Mouse (Mus musculus): ENCODE results near the gene Klhl18. TPM values are rescaled to one million over a fixed set of nuclear protein-coding genes. Genes with fewer than 3 reads are reported as not detected.
"Not testable (repeated sequence)": the region's sequence is repeated elsewhere in the genome, so short reads cannot be mapped to it uniquely, and the experiment has no call there.

The Klhl18 gene
- total RNA-seq, 2 experiments from 2014 or later, result 13.3 to 13.4 TPM

DNA sequence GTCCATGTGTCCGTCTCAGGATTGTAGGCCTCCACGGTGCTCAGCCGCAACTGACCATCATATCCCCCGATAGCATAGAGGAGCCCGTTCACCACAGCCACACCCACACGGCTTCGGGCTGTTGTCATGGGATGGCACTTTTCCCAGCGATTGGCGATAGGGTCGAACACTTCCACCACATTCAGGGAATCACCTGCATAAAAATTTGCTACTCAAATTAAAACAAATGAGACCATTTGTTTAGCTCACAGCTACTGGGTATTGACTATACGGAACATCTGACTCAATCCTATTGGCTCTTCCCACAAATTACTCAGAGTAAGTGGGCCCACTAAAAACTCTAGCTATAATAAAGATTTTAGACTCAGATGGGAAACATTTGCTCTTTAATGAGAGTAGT, 40.5 kb downstream of the Klhl18 start:
- intact Hi-C loops (cut with DNase I), result no loop called here
- no peak for DNase-seq

DNA sequence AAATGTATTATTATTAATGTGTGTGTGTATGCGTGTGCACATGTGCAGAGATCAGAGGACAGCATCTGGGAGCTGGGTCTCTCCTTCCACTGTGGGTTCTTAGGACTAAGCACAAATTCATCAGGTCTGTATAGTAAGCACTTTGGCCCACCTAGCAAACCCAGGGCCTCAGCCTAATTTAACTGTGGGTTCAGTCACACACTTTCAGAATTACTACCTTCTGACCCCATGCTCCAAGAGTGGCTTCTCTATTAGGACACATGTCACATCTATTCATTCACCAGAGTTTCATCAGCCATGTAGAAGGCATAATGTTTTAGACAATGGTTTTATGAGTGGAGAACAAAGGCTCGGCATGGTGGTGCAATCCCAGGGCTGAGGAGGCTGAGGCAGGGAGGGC, 43.4 kb downstream of the Klhl18 start:
- intact Hi-C loops (cut with DNase I), result no loop called here
- no peak for DNase-seq

DNA sequence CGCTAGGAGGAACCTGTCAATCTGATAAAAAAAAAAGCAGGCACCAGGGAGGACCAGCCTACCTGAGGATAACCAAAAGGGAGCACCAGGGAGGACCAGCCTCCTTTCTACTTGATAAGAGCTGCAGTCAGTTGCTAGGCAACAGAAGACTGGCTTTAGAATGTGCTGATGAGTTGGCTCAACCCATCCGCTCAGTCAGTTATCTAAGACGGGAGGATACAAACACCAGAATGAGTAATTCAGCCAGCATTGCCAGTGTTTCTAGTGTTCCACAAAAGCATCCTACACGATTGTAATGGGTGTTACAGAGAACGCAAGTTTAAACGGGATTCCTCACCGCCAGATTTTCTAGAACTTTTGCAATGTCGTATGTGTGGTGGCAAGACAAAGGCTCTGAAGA, 45.3 kb downstream of the Klhl18 start:
- intact Hi-C loops (cut with DNase I), result no loop called here

GRCm38 (mm10) chr9:110419511-110420112, 56.9 kb downstream of the Klhl18 start, which contains the start of gene Ngp:
Gene Ngp (plus strand): TSS chr9:110419747.
- intact Hi-C loops (cut with DNase I), result loop anchor here (10.0 kb wide), 1 partner anchor 535 kb away; the partner anchor contains the start of gene Lrrc2
- no peak for DNase-seq

More for the DNA sequence above, 45.3 kb downstream of the Klhl18 start:
- no peak for DNase-seq

- DNase-seq, result peak; percentile 28 to 61
- intact Hi-C loops (cut with DNase I), result loop anchor here (5.0 to 10.0 kb wide), 5 partner anchors 54 to 541 kb away; partner anchors contain the start of gene Lrrc2
Measured at GRCm38 (mm10) chr9:110413785-110414184, 62.7 kb downstream of the Klhl18 start.

GRCm38 (mm10) chr9:110412926-110413325, 63.6 kb downstream of the Klhl18 start:
- no peak for DNase-seq
- intact Hi-C loops (cut with DNase I), result loop anchor here (5.0 to 10.0 kb wide), 5 partner anchors 54 to 542 kb away; partner anchors contain the start of gene Lrrc2

GRCm38 (mm10) chr9:110410908-110411887, 65.3 kb downstream of the Klhl18 start:
- intact Hi-C loops (cut with DNase I), result loop anchor here (2.0 to 10.0 kb wide), 7 partner anchors 56 to 544 kb away; partner anchors contain the start of genes Lrrc2 and Setd2
- peak; percentile 85 to 89 for DNase-seq

- DNase-seq, result peak; percentile 95 to 97
- intact Hi-C loops (cut with DNase I), result loop anchor here (5.0 kb wide), 1 partner anchor 76 kb away; the partner anchor contains the start of gene Scap
Measured at GRCm38 (mm10) chr9:110408099-110408773, 68.3 kb downstream of the Klhl18 start, which contains the start of gene Ptpn23. Gene Ptpn23 (minus strand): TSS chr9:110408213.

DNA sequence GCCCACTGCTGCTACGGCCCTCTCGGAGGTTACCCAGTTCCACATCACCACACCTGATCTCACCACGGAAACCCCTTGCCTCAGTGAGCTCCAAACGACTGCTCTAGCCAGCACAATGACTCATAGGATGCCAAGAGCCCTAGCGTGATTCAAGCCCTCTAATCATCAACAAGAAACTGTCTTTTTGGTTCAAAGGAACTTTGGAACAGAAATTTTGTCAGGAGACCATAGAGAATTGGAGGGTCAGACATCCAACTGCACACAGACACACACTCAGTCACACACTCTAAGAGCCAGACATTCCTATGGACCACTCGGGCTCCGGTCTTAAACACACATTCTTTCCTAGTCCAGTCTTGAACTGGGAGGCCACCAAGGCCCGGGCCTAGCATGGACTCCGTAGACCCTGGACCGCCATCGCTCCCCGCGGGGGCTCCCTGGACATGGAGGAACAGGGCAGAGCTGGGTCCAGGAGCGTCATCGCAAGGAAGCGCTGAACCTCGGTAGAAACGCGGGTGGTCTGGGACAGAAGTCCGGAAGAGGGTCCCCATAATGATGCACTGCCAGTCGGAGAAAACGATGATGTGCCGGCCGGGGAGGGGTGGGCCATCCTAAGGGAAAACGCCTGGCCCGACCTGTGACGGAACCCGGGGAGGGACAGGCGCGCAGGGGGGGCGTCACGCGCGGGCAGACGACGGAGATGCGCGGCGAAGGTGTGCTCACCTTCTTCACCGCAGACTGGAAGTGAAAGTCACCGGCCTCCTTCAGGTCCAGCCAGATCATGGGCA, 69.0 kb downstream of the Klhl18 start:
- intact Hi-C loops (cut with DNase I), result loop anchor here (5.0 kb wide), 1 partner anchor 75 kb away; the partner anchor contains the start of gene Scap
- no peak for DNase-seq

GRCm38 (mm10) chr9:110403240-110403639, 73.3 kb downstream of the Klhl18 start:
- intact Hi-C loops (cut with DNase I); DNase-seq: not testable (repeated sequence)

- DNase-seq, result no peak
- intact Hi-C loops (cut with DNase I), result no loop called here
Measured at GRCm38 (mm10) chr9:110402731-110403130, 73.8 kb downstream of the Klhl18 start.

DNA sequence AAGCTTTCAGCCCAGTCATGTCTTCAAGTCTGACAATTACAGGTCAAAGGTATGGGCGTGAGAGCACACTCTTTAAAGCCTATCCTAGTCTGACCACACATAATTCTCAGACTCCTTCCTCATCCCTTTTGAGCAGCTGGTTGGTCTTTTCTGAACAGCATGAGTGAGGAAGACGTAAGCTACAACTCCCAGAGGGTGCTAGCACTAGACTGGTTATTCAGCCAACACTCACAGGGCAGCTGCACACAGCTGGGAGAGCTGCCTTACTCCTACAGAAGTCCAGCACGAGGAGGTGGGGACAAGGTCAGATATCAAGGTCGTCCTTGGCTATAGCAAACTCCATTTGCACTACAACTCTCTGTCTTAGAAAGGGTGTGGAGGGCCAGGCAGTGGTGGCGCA, 75.8 kb downstream of the Klhl18 start:
- DNase-seq, result peak; percentile 67 to 78
- intact Hi-C loops (cut with DNase I), result no loop called here

DNA sequence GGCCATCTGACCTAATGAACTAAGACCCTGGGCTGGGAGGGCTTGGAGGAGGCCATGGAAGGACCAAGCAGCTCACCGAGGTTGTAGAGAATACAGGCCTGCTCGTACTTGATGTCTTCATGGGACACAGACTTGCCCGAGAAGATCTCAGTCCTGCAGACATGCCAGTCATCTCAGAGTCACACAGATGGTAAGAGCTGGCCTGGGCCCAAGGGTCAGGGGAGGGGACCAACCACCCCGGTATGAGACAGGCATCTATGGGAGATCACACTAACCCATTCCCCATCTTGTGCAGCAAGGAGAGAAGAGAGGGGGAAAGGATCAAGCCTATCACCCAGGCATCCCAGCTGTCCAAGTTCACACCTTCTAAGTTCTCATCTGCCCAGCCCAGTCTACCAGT, 83.2 kb downstream of the Klhl18 start:
- DNase-seq, result no peak
- intact Hi-C loops (cut with DNase I), result no loop called here

DNA sequence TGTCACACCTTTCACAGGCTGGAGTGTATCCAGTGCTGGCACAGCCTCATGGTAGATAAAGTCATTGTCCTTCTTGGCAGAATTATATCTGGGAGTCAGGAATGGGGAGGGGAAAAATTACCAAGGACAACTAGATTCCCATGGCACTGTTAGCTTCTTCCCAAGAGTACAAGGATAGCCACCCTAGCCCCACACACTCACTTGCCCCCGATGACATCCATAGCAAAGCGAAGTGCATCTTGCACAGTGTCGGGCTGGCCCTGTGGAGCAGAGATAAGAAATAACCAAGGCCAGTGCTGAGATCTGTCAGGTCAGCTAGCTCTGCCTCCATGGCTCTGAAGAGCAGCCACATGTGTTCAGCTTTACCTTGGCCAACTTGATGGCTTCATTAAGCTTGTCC, 85.7 kb downstream of the Klhl18 start:
- DNase-seq, result no peak
- intact Hi-C loops (cut with DNase I), result no loop called here

DNA sequence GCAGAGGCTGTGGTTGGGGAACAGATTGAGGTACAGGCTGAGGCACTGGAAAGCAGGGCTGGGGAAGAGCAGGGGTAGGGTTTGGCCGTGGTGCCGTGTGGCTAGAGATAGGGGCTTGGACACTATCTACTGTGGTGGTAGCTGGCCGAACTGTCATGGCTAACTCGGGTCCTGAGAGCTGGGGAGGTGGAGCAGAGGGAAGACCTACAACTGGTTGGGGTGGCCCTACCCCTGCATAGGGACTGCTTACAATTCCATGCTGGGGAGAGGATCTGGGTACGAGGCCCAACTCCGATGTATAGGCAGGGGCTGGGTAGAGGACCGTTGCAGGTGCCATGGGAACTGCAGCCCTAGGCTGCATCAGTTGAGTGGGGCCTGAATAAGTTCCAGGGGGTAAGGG, 88.5 kb downstream of the Klhl18 start:
- DNase-seq, result no peak
- intact Hi-C loops (cut with DNase I), result no loop called here

- DNase-seq, result no peak
- intact Hi-C loops (cut with DNase I), result no loop called here
Measured at GRCm38 (mm10) chr9:110384369-110384929, 92.0 kb downstream of the Klhl18 start.

- no peak for DNase-seq
- intact Hi-C loops (cut with DNase I), result no loop called here
Measured at GRCm38 (mm10) chr9:110381292-110381691, 95.2 kb downstream of the Klhl18 start.

GRCm38 (mm10) chr9:110380662-110381061, 95.8 kb downstream of the Klhl18 start:
- no peak for DNase-seq
- intact Hi-C loops (cut with DNase I), result no loop called here

DNA sequence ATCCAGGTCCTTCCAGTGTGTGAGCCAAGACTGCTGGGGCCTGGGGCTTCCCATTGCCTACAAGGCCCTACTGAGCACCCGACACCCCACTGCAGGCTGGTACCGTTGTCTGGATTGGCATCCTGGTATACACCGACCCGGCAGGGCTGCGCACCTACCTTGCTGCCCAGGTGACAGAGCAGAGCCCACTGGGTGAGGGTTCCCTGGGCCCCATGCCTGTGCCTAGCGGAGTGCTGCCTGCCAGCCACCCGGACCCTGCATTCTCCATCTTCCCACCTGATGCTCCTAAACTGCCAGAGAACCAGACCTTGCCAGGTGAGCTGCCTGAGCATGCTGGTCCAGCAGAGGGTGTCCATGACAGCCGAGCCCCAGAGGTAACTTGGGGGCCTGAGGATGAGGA, 97.1 kb downstream of the Klhl18 start:
- intact Hi-C loops (cut with DNase I), result no loop called here
- DNase-seq, result no peak
